Mouse (Mus musculus) midbrain, embryonic 10.5 days (tissue): ENCODE measurements around the gene Igflr1. TPM values are rescaled to one million over a fixed set of nuclear protein-coding genes. Genes with fewer than 3 reads are reported as not detected.
A peak's percentile ranks its signal among the peaks of the same experiment; 100 is the strongest.

Experiments used
- DNase-seq: peaks from one replicate; pipeline ENCODE4 v3.0.0-alpha.2; 2017; ENCODE audit warnings: low spot score
- H3K27ac ChIP-seq: fragments of 300-500 bp; sonication (generic); replicated peaks from 2 replicates; pipeline ENCODE4 v1.5.1; 2016; ENCODE audit warnings: mild to moderate bottlenecking
- H3K27me3 ChIP-seq: fragments of 300-500 bp; sonication (generic); 2 replicates; pipeline ENCODE4 v1.6.1; 2016; ENCODE audit warnings: low read depth, mild to moderate bottlenecking; ENCODE audit not compliant: poor library complexity, severe bottlenecking
- H3K36me3 ChIP-seq: fragments of 300-500 bp; sonication (generic); 2 replicates; pipeline ENCODE4 v1.6.1; 2016; ENCODE audit warnings: mild to moderate bottlenecking, moderate library complexity
- H3K4me1 ChIP-seq: fragments of 300-500 bp; sonication (generic); 2 replicates; pipeline ENCODE4 v1.6.1; 2016
- H3K4me3 ChIP-seq: fragments of 300-500 bp; sonication (generic); 2 replicates; pipeline ENCODE4 v1.5.1; 2016; ENCODE audit warnings: mild to moderate bottlenecking, moderate library complexity
- H3K9me3 ChIP-seq: fragments of 300-500 bp; sonication (generic); replicated peaks from 2 replicates; pipeline ENCODE4 v1.6.1; 2016; ENCODE audit warnings: mild to moderate bottlenecking
- WGBS: fragments of 180-500 bp; shearing (Covaris S2); methylation state at CpG from one replicate; pipeline ENCODE4 v1.1.7; 2016; 5-methylcytosine and 5-hydroxymethylcytosine counted together
- polyA plus RNA-seq: library from polyadenylated mRNA; unstranded; fragments of >200 nt; fragmentation: Nextera tagmentation; extraction: Ambion mirVana; gene quantifications from 2 replicates; pipeline ENCODE4 v1.2.1, GENCODE M21; 2016

The Igflr1 gene
- polyA plus RNA-seq, 1 experiment from 2014 or later: 4.4 TPM

DNA sequence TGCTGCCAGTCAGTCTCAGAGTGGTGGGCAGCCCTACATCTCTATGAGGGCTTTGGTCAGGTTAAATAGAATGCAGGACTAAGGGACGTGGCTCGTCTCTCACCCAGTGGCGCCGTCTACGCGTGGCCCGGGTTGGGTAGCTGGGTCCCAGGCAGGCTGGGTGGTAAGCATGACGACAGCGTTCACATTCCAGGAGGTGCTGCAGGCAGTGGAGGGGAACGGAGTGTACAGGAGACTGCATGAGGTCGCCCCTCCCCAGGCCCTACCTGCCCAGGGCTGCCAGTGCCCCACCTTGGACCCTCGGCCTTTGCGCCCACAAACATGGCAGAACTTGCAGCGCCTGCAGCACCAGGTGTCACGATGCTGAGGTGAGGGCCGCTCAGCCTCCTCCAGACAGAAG lies 16.3 kb downstream of the Igflr1 start:
- Histone ChIP-seq H3K4me3 (no peak overlapping the region), H3K36me3 (peaks cover 99% of the 10 kb centered on the region), H3K27ac (no peak overlapping the region), H3K27me3 (no peaks in the 10 kb centered on the region), H3K4me1 (peaks cover 3% of the 10 kb centered on the region), H3K9me3 (no peaks in the 10 kb centered on the region)
- 97% methylated on average over 16 of the region's 16 CpGs for WGBS
- DNase-seq: no peak

DNA sequence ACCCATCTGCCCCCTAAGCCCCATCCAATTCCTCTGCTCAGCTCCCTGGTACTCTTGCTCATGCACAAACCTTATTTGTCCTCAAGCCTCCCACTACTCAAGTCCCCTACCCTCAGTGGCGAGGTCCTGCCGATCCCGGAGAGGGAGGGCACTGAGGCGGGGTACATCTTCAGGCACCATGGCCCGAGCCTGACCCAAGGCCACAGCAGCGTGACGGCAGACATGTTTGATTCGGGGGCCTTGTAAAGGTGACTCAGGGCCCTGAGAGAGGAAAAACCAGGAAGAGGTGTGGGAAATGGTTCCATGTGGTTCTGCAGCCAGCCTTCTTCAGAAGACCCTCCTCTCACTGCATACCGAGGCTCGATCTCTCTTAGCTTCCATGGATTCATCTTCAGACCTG lies 19.1 kb downstream of the Igflr1 start:
- no peak for DNase-seq

DNA sequence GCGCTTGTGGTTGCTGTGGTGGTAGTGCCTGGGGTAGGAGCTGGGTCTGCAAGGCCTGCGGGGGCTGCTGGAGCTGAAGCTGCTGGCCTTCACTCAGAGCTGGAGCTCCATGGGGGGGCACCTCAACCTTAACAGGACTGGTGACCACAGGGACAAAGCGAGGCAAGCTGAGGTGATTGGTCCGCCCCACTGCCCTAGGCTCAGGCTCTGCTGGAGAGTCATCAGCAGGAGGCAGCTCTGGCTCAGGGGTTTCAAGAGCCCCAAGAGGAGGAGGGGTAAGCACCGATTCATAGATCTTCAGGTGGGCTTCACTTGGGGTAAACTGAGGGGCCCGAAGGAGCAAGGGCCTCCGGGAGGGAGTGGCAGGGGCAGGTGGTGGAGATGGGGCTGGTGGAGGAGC lies 19.9 kb downstream of the Igflr1 start:
- no peak overlapping the region for H3K4me3 ChIP-seq
- no peaks in the 10 kb centered on the region for H3K9me3 ChIP-seq
- H3K36me3 ChIP-seq: peaks cover 67% of the 10 kb centered on the region
- H3K4me1 ChIP-seq: peaks cover 22% of the 10 kb centered on the region
- no peaks in the 10 kb centered on the region for H3K27me3 ChIP-seq
- DNase-seq: no peak
- 94% methylated on average over 7 of the region's 7 CpGs for WGBS
- no peak overlapping the region for H3K27ac ChIP-seq

More for the DNA sequence above, 19.1 kb downstream of the Igflr1 start:
- H3K27me3 ChIP-seq: no peaks in the 10 kb centered on the region
- WGBS: 95% methylated on average over 10 of the region's 10 CpGs
- no peak overlapping the region for H3K4me3 ChIP-seq
- H3K9me3 ChIP-seq: no peaks in the 10 kb centered on the region
- H3K4me1 ChIP-seq: peaks cover 16% of the 10 kb centered on the region
- H3K27ac ChIP-seq: no peak overlapping the region
- peaks cover 75% of the 10 kb centered on the region for H3K36me3 ChIP-seq

DNA sequence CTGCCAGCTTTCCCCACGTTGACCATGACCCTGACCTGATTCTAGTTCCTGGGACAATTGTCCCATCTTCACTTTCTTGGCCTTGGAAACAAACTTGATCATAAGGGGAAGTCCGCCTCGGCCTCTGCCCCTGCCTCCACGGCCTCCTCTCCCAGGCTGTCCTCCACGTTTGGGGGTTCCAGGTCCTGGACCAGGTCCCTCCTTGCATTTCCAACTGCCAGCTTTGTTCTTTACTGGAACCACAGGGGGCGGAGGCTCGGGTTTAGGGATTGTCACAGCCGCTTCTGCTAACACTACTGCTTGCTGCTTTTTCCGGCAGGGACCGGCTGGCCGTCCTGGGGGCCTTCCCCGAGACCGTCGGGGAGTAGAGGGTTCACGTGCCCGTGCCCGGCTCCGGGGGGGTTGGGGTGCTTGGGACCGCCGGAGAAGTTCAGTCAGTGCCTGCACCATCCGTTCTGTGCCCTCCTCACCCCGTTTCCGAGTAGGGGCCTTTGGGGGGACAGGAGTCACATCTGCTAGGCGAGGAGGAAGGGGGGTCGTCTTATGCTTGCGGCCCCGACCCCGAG lies 21.3 kb downstream of the Igflr1 start:
- Histone ChIP-seq H3K4me3 (peak overlapping the region; percentile 99), H3K27me3 (no peaks in the 10 kb centered on the region), H3K36me3 (peaks cover 54% of the 10 kb centered on the region), H3K27ac (peak overlapping the region; percentile 99; the same call in 1 of the 2 replicates), H3K4me1 (peaks cover 27% of the 10 kb centered on the region), H3K9me3 (no peaks in the 10 kb centered on the region)
- DNase-seq: no peak
- WGBS: 92% methylated on average over 28 of the region's 28 CpGs

DNA sequence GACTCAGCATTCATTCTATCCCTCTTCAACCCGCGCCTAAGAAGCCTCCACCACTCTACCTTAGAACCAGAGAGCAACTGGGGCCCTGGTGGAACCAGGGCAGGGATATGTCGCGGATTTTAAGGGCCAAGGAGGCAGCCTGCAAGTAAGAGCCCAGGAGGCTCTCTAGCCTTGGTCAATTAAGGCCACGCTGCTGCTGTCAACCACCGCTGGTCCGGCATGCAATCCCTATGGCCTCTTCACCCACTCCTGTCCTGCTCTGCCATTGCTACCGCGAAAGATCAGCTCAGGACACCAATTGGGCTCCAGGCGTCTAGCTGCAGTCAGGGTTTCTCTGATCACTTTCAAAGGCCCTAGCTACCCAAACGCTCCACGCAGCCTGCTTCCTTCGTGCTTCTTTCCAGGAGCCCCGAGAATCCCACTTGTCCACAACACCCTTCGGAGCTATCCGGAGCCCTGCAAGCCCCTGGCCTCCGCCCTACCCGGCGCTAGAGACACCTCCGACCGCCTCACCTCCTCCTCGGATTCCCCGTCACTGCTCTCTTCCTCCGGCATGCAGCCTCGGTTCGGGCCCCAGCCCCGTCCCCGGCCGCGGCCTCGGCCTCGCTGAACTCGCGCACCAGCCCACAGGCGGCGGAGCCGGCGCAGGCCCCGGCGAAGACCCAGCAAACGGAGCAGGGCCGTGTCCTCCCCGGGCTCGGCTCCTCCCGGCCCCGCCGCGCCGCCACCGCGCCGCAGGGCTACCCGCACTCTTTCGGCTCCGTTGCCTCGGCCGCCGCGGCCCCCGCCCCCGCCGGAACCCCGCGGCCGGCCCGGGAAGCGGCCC lies 22.8 kb downstream of the Igflr1 start:
- peak overlapping the region; percentile 99 for H3K27ac ChIP-seq
- peaks cover 38% of the 10 kb centered on the region for H3K36me3 ChIP-seq
- no peak for DNase-seq
- no peaks in the 10 kb centered on the region for H3K9me3 ChIP-seq
- peaks cover 32% of the 10 kb centered on the region for H3K4me1 ChIP-seq
- H3K4me3 ChIP-seq: peak overlapping the region; percentile 99
- under 1% methylated on average over 67 of the region's 67 CpGs for WGBS
- H3K27me3 ChIP-seq: no peaks in the 10 kb centered on the region

DNA sequence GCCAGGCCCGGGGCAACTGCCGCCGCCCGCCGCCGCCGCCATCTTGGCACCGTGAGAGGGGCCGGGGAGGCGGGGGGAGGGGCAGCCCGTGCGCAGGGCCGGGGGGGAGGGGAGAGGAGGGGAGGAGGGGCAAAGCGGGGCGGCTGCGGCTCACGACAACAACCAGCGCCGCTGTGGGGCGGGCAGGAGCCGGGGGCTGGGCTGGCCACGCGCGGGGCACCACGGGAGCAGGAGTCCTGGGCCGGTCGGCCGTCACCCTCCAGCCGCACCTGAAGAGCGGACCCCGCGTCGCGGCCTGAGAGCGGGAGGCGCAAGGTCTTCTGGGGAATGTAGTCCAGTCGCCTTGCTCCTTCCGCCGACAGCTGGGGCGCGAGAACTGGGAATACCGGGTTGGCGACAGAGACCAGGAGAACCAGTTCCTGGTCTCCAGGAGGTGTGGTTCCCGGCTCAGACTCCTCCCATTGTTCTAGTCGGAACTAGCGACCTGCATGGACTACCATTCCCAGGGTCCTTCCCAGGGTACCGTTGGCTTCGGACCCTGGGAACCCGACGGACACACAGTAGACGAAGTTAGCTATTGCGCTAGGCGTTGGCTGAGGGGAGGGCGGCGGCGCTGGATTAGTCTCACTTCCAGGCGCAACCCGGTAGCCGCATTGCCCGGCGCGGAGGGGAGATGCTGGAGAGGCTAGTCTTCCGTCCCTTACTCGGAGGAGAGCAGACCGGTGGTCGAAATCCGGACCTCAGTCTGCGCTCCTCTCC lies 23.6 kb downstream of the Igflr1 start, which contains the start of gene Kmt2b:
Kmt2b (minus strand) TSS at position 51 of the 759 bp plus-strand sequence.
- peak within 1 kb of the TSS; percentile 99 for H3K27ac ChIP-seq
- under 1% methylated on average over 63 of the region's 68 CpGs for WGBS
- no peaks in the 10 kb centered on the region for H3K9me3 ChIP-seq
- DNase-seq: peak; percentile 98
- H3K27me3 ChIP-seq: no peaks in the 10 kb centered on the region
- H3K4me3 ChIP-seq: peak within 1 kb of the TSS; percentile 99
- peaks cover 32% of the 10 kb centered on the region for H3K4me1 ChIP-seq
- H3K36me3 ChIP-seq: peaks cover 30% of the 10 kb centered on the region

DNA sequence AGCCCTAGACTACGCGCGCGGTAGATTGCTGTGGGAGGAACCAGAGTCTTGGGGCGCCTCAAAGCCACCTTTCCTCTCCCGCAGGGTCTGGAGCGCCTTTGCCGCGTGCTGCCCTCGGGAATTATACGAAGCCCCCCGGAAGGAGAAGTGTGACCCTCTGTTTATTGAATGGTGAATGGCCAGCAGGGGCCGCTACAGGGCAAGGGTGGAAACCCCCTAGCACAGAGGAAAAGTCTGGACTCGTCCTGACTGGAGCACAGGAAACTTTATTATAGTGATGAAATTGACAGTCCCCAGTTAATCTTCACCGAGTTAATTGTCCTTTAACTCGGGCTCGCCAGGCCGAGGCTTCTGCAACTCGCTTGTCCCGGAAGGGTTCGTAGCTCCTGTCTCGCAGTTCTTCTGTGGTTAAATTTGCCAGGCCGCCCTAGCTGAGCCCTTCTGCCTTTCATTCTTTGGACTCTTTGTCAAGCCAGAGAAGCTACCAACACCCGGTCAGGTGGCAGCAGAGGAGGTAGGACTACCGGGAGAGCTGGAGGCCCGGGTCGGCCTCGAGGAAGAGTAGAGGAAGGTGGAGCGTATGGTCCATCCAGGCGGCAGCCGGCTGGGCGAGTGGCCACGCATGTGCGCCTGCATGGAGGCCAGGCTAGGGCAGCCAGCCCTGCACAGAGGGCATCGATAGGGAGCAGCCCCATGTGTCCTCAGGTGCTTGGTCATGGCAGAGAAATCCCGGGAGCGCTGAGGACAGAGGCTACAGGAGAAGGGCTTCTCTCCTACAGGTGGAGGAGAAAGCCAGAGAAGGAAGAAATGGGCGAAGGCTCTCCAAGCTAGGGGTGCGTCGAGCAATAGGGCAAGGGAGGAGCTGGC lies 24.4 kb downstream of the Igflr1 start:
- peak overlapping the region; percentile 99 for H3K27ac ChIP-seq
- H3K36me3 ChIP-seq: peaks cover 22% of the 10 kb centered on the region
- H3K9me3 ChIP-seq: no peaks in the 10 kb centered on the region
- 32% methylated on average over 40 of the region's 40 CpGs for WGBS
- H3K27me3 ChIP-seq: no peaks in the 10 kb centered on the region
- peak overlapping the region; percentile 99 for H3K4me3 ChIP-seq
- H3K4me1 ChIP-seq: peaks cover 32% of the 10 kb centered on the region
- DNase-seq: peak; percentile 89

DNA sequence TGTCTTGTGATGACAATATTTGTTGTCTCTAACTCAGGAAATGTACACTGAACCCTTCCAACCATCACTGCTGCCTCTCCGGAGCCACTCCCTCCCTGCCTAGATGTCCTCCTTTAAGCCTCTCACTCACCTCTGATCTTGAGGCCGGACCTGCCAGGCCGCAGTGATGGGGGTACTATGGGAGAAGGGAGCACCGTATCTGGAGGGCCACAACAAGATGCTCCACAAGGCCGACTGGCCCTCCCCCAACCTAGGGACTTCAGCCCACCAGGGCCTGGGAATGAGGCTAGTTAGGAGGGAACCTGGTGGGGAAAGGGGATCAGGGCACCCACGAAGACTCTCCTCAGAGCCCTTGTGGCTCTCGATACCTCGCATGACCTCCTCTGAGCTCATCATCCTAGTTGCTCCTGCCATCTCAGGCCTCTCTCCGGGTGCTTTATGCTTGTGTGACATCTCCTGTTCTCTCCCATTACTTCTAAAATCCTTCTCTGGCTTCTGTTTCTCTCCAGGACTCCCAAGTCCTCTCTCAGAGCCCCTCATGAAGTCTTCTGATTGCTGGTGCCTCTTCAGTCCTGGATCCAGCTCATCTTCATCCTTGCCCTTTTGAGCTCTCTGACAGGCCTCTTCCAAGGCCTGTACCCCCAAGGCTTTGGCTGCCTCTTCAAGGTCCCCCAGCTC lies 25.8 kb downstream of the Igflr1 start:
- 83% methylated on average over 9 of the region's 9 CpGs for WGBS
- H3K4me1 ChIP-seq: peaks cover 32% of the 10 kb centered on the region
- H3K9me3 ChIP-seq: no peaks in the 10 kb centered on the region
- no peak for DNase-seq
- peak overlapping the region; percentile 16; the same call in 1 of the 2 replicates for H3K4me3 ChIP-seq
- no peaks in the 10 kb centered on the region for H3K27me3 ChIP-seq
- H3K36me3 ChIP-seq: peaks cover 8% of the 10 kb centered on the region
- H3K27ac ChIP-seq: no peak overlapping the region

DNA sequence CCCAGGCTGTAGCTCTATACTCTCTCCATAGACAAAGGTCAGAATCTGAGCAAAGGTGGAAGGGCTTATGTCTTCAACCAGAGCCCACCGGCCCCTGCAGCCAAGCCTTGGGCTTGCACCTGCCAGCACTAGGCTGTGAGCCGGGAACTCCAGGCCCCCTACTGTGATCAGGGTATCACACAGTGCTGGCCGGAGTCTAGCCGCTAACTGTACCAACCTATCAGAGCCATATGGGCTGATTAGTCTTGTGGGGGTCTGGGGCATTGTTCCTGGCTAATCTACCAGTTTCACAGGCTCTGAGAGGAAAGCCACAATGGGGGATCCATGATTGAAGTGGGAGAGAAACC lies 26.4 kb downstream of the Igflr1 start:
- H3K27ac ChIP-seq: no peak overlapping the region
- no peak for DNase-seq
- 43% methylated on average over 4 of the region's 4 CpGs for WGBS

DNA sequence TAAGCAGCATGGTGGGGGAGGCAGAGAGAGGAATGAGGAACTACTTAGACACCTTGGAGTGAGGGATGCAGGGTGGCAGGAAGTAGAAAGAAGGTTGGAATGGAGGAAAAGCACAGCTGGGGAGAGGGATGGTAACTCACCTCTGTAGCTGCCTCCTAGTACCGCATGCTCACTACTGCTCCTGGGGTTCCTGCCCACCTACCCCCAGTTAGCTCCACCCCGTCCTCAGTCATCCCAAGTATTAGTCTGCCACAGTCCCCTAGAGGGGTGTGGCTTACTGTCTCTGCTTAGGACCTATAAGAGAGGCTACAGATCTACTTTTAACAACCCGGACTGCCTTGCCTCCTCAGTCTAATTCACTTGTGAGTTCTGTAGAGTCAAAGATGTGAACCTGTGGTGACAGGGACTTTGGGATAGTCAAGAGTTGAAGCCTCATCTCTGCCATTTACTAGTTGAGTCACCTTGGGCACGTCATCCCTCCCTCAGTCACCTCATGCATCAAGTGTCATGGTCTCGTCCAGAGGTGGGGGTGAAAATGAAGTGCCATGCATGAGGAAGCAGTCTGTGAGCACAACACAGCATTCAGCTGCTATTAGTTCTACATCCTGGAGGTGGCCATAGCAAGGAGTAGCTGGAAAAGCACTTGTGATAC lies 27.7 kb downstream of the Igflr1 start:
- no peaks in the 10 kb centered on the region for H3K27me3 ChIP-seq
- no peak overlapping the region; the same call in 1 of the 2 replicates for H3K27ac ChIP-seq
- H3K4me1 ChIP-seq: peaks cover 16% of the 10 kb centered on the region
- H3K36me3 ChIP-seq: no peaks in the 10 kb centered on the region
- DNase-seq: no peak
- WGBS: 63% methylated on average over 5 of the region's 5 CpGs
- no peaks in the 10 kb centered on the region for H3K9me3 ChIP-seq
- H3K4me3 ChIP-seq: no peak overlapping the region

More for the DNA sequence above, 26.4 kb downstream of the Igflr1 start:
- H3K4me1 ChIP-seq: peaks cover 28% of the 10 kb centered on the region
- no peaks in the 10 kb centered on the region for H3K9me3 ChIP-seq
- peaks cover 3% of the 10 kb centered on the region for H3K36me3 ChIP-seq
- H3K4me3 ChIP-seq: peak overlapping the region; percentile 16; the same call in 1 of the 2 replicates
- no peaks in the 10 kb centered on the region for H3K27me3 ChIP-seq
